Mouse (Mus musculus): ENCODE data around the gene Lmtk3. TPM values are rescaled to one million over a fixed set of nuclear protein-coding genes. Genes with fewer than 3 reads are reported as not detected.
A peak's percentile ranks its signal among the peaks of the same experiment; 100 is the strongest.

Gene Lmtk3
- polyA plus RNA-seq, 1 experiment from 2014 or later, result 1.5 TPM

GRCm38 (mm10) chr7:45808471-45808870 lies 24.9 kb downstream of the Lmtk3 start:
- ATAC-seq (ENCODE audit: low read depth), result no peak

GRCm38 (mm10) chr7:45809276-45810075 lies 25.9 kb downstream of the Lmtk3 start:
- H3K36me3 ChIP-seq (ENCODE audit: control insufficient read depth, insufficient read depth, low read length), result peaks cover 65% of the 10 kb centered on the region
- no peak for ATAC-seq (ENCODE audit: low read depth)
- H3K27ac ChIP-seq (replicated peaks; ENCODE audit: low read depth, low read length), result no peak overlapping the region

More at GRCm38 (mm10) chr7:45808471-45808870, 24.9 kb downstream of the Lmtk3 start:
- 56% methylated on average over 9 of the region's 11 CpGs for WGBS
- Histone ChIP-seq H3K4me3 (ENCODE audit: low read depth, low read length) (no peak overlapping the region), H3K27ac (replicated peaks; ENCODE audit: low read depth, low read length) (no peak overlapping the region), H3K9me3 (ENCODE audit: control insufficient read depth, low read length) (no peaks in the 10 kb centered on the region), H3K36me3 (ENCODE audit: control insufficient read depth, insufficient read depth, low read length) (peaks cover 65% of the 10 kb centered on the region), H3K27me3 (replicated peaks; ENCODE audit: control insufficient read depth, insufficient read depth, low read length) (no peaks in the 10 kb centered on the region), H3K4me1 (ENCODE audit: control insufficient read depth, insufficient read depth, low read length) (peaks cover 7% of the 10 kb centered on the region), H3K4me2 (ENCODE audit: low read depth, low read length) (no peak overlapping the region), H3K9ac (ENCODE audit: low read depth, low read length) (no peak overlapping the region)
- DNase-seq (ENCODE audit: low spot score), result no peak

GRCm38 (mm10) chr7:45812921-45813320 lies 29.4 kb downstream of the Lmtk3 start:
- H3K9ac ChIP-seq (ENCODE audit: low read depth, low read length), result peak overlapping the region; percentile 100
- peaks cover 13% of the 10 kb centered on the region for H3K4me1 ChIP-seq (ENCODE audit: control insufficient read depth, insufficient read depth, low read length)
- no peaks in the 10 kb centered on the region for H3K9me3 ChIP-seq (ENCODE audit: control insufficient read depth, low read length)
- DNase-seq (ENCODE audit: low spot score), result no peak
- peak overlapping the region; percentile 100; the same call in 1 of the 2 replicates for H3K27ac ChIP-seq (replicated peaks; ENCODE audit: low read depth, low read length)
- H3K27me3 ChIP-seq (replicated peaks; ENCODE audit: control insufficient read depth, insufficient read depth, low read length), result no peaks in the 10 kb centered on the region
- peak overlapping the region; percentile 67 for H3K4me2 ChIP-seq (ENCODE audit: low read depth, low read length)
- WGBS, result 74% methylated on average over 8 of the region's 8 CpGs
- H3K36me3 ChIP-seq (ENCODE audit: control insufficient read depth, insufficient read depth, low read length), result peaks cover 50% of the 10 kb centered on the region
- peak overlapping the region; percentile 96 for H3K4me3 ChIP-seq (ENCODE audit: low read depth, low read length)
- no peak for ATAC-seq (ENCODE audit: low read depth)

More at GRCm38 (mm10) chr7:45809276-45810075, 25.9 kb downstream of the Lmtk3 start:
- Histone ChIP-seq H3K9me3 (ENCODE audit: control insufficient read depth, low read length) (no peaks in the 10 kb centered on the region), H3K4me3 (ENCODE audit: low read depth, low read length) (no peak overlapping the region), H3K4me2 (ENCODE audit: low read depth, low read length) (no peak overlapping the region), H3K4me1 (ENCODE audit: control insufficient read depth, insufficient read depth, low read length) (peaks cover 7% of the 10 kb centered on the region), H3K27me3 (replicated peaks; ENCODE audit: control insufficient read depth, insufficient read depth, low read length) (no peaks in the 10 kb centered on the region), H3K9ac (ENCODE audit: low read depth, low read length) (no peak overlapping the region)
- 91% methylated on average over 13 of the region's 14 CpGs for WGBS
- DNase-seq (ENCODE audit: low spot score), result no peak

- WGBS, result 0% methylated on average over 28 of the region's 92 CpGs
These were observed 30.5 kb downstream of the Lmtk3 start, which contains the start of gene Cyth2 for GRCm38 (mm10) chr7:45813787-45814779. Gene Cyth2 (minus strand): TSS chr7:45814581.

GRCm38 (mm10) chr7:45814841-45815240 lies 31.3 kb downstream of the Lmtk3 start:
- no peaks in the 10 kb centered on the region for H3K9me3 ChIP-seq (ENCODE audit: control insufficient read depth, low read length)
- ATAC-seq (ENCODE audit: low read depth) (no peak), DNase-seq (ENCODE audit: low spot score) (no peak)
- H3K27me3 ChIP-seq (replicated peaks; ENCODE audit: control insufficient read depth, insufficient read depth, low read length), result no peaks in the 10 kb centered on the region
- peak overlapping the region; percentile 54; the same call in 1 of the 2 replicates for H3K27ac ChIP-seq (replicated peaks; ENCODE audit: low read depth, low read length)
- peak overlapping the region; percentile 70 for H3K4me2 ChIP-seq (ENCODE audit: low read depth, low read length)
- H3K4me1 ChIP-seq (ENCODE audit: control insufficient read depth, insufficient read depth, low read length), result peaks cover 13% of the 10 kb centered on the region
- whole genome bisulfite sequencing, result 4% methylated on average over 5 of the region's 5 CpGs
- H3K9ac ChIP-seq (ENCODE audit: low read depth, low read length), result no peak overlapping the region
- peak overlapping the region; percentile 33 for H3K4me3 ChIP-seq (ENCODE audit: low read depth, low read length)
- peaks cover 30% of the 10 kb centered on the region for H3K36me3 ChIP-seq (ENCODE audit: control insufficient read depth, insufficient read depth, low read length)

More at GRCm38 (mm10) chr7:45813787-45814779, 30.5 kb downstream of the Lmtk3 start, which contains the start of gene Cyth2:
- peak within 1 kb of the TSS; percentile 100 for H3K27ac ChIP-seq (replicated peaks; ENCODE audit: low read depth, low read length)
- H3K9ac ChIP-seq (ENCODE audit: low read depth, low read length), result peak within 1 kb of the TSS; percentile 100
- H3K4me1 ChIP-seq (ENCODE audit: control insufficient read depth, insufficient read depth, low read length), result peaks cover 13% of the 10 kb centered on the region
- peak; percentile 100 for DNase-seq (ENCODE audit: low spot score)
- peak within 1 kb of the TSS; percentile 96 for H3K4me3 ChIP-seq (ENCODE audit: low read depth, low read length)
- no peaks in the 10 kb centered on the region for H3K27me3 ChIP-seq (replicated peaks; ENCODE audit: control insufficient read depth, insufficient read depth, low read length)
- peaks cover 38% of the 10 kb centered on the region for H3K36me3 ChIP-seq (ENCODE audit: control insufficient read depth, insufficient read depth, low read length)
- no peaks in the 10 kb centered on the region for H3K9me3 ChIP-seq (ENCODE audit: control insufficient read depth, low read length)
- peak; percentile 98 for ATAC-seq (ENCODE audit: low read depth)
- peak within 1 kb of the TSS; percentile 70 for H3K4me2 ChIP-seq (ENCODE audit: low read depth, low read length)

GRCm38 (mm10) chr7:45815323-45815983 lies 31.9 kb downstream of the Lmtk3 start:
- Histone ChIP-seq H3K9me3 (ENCODE audit: control insufficient read depth, low read length) (no peaks in the 10 kb centered on the region), H3K4me1 (ENCODE audit: control insufficient read depth, insufficient read depth, low read length) (peaks cover 13% of the 10 kb centered on the region), H3K27me3 (replicated peaks; ENCODE audit: control insufficient read depth, insufficient read depth, low read length) (no peaks in the 10 kb centered on the region; the same call in 1 of the 2 replicates), H3K4me2 (ENCODE audit: low read depth, low read length) (peak overlapping the region; percentile 70), H3K27ac (replicated peaks; ENCODE audit: low read depth, low read length) (peak overlapping the region; percentile 54; the same call in 1 of the 2 replicates), H3K36me3 (ENCODE audit: control insufficient read depth, insufficient read depth, low read length) (peaks cover 24% of the 10 kb centered on the region), H3K9ac (ENCODE audit: low read depth, low read length) (no peak overlapping the region), H3K4me3 (ENCODE audit: low read depth, low read length) (no peak overlapping the region)
- no peak for DNase-seq (ENCODE audit: low spot score)
- 45% methylated on average over 10 of the region's 10 CpGs for WGBS
- no peak for ATAC-seq (ENCODE audit: low read depth)

GRCm38 (mm10) chr7:45815984-45816351 lies 32.4 kb downstream of the Lmtk3 start:
- Histone ChIP-seq H3K9ac (ENCODE audit: low read depth, low read length) (no peak overlapping the region), H3K36me3 (ENCODE audit: control insufficient read depth, insufficient read depth, low read length) (peaks cover 19% of the 10 kb centered on the region), H3K4me3 (ENCODE audit: low read depth, low read length) (no peak overlapping the region), H3K4me1 (ENCODE audit: control insufficient read depth, insufficient read depth, low read length) (peaks cover 13% of the 10 kb centered on the region), H3K4me2 (ENCODE audit: low read depth, low read length) (no peak overlapping the region), H3K27me3 (replicated peaks; ENCODE audit: control insufficient read depth, insufficient read depth, low read length) (no peaks in the 10 kb centered on the region; the same call in 1 of the 2 replicates), H3K27ac (replicated peaks; ENCODE audit: low read depth, low read length) (no peak overlapping the region), H3K9me3 (ENCODE audit: control insufficient read depth, low read length) (no peaks in the 10 kb centered on the region)
- DNase-seq (ENCODE audit: low spot score) (no peak), ATAC-seq (ENCODE audit: low read depth) (no peak)
- WGBS, result 54% methylated on average over 2 of the region's 2 CpGs

GRCm38 (mm10) chr7:45819843-45820242 lies 36.3 kb downstream of the Lmtk3 start:
- Histone ChIP-seq H3K4me2 (ENCODE audit: low read depth, low read length) (peak overlapping the region; percentile 41), H3K4me3 (ENCODE audit: low read depth, low read length) (peak overlapping the region; percentile 13), H3K9me3 (ENCODE audit: control insufficient read depth, low read length) (no peaks in the 10 kb centered on the region), H3K27ac (replicated peaks; ENCODE audit: low read depth, low read length) (no peak overlapping the region), H3K4me1 (ENCODE audit: control insufficient read depth, insufficient read depth, low read length) (peaks cover 4% of the 10 kb centered on the region; the same call in 1 of the 2 replicates), H3K27me3 (replicated peaks; ENCODE audit: control insufficient read depth, insufficient read depth, low read length) (no peaks in the 10 kb centered on the region; the same call in 1 of the 2 replicates), H3K36me3 (ENCODE audit: control insufficient read depth, insufficient read depth, low read length) (peaks cover 25% of the 10 kb centered on the region), H3K9ac (ENCODE audit: low read depth, low read length) (peak overlapping the region; percentile 30; the same call in 1 of the 2 replicates)
- DNase-seq (ENCODE audit: low spot score), result no peak
- 11% methylated on average over 15 of the region's 25 CpGs for WGBS
- no peak for ATAC-seq (ENCODE audit: low read depth)

Measured in embryonic facial prominence, embryonic 14.5 days (tissue).